Mouse (Mus musculus) macrophage (primary cell): ENCODE measurements around the gene Zfp296. TPM values are rescaled to one million over a fixed set of nuclear protein-coding genes. Genes with fewer than 3 reads are reported as not detected.

ENCODE experiments used
- H3K27ac ChIP-seq: fragments of 350-480 bp; formaldehyde crosslinking; 2 replicates; pipeline ENCODE4 v1.9.0; 2021
- H3K36me3 ChIP-seq: fragments of 350-480 bp; formaldehyde crosslinking; 2 replicates; pipeline ENCODE4 v1.9.0; 2021; ENCODE audit errors: inconsistent target
- H3K4me3 ChIP-seq: fragments of 350-480 bp; formaldehyde crosslinking; 2 replicates; pipeline ENCODE4 v1.9.0; 2021; ENCODE audit errors: inconsistent target
- H3K79me2 ChIP-seq: fragments of 350-480 bp; formaldehyde crosslinking; 2 replicates; pipeline ENCODE4 v1.9.0; 2021; ENCODE audit errors: inconsistent target
- WGBS: methylation state at CpG from one replicate; pipeline ENCODE4 v1.1.7; 2026; ENCODE audit warnings: inconsistent platforms; ENCODE audit not compliant: missing documents; 5-methylcytosine and 5-hydroxymethylcytosine counted together
- polyA plus RNA-seq: library from polyadenylated mRNA; stranded (reverse); fragments of 250-400 nt; gene quantifications from 3 replicates; pipeline ENCODE4 v1.2.4, GENCODE M21; 2018; ENCODE audit warnings: inconsistent platforms
- total RNA-seq, 78 experiments: library from RNA; depleted of rRNA; stranded (reverse); fragments of 250-400 nt; gene quantifications; 1 replicate in 9 of 78; 2 replicates in 24 of 78; 3 replicates in 43 of 78; 4 replicates in 2 of 78; pipeline ENCODE4 v1.2.4; 2018; ENCODE audit warnings: inconsistent platforms in 56 of 78

Gene Zfp296
- 1 to 10 TPM in 4 of 26 experiments, under 1 TPM in 9, not detected in 13; 0.53 to 1.5 (median 0.73) TPM for total RNA-seq (2018; cell fraction: chromatin; rRNA removed)
- total RNA-seq (2018; cell fraction: cytosol; rRNA removed): under 1 TPM in 23 of 26 experiments, not detected in 3; 0.10 to 0.72 (median 0.20) TPM
- total RNA-seq (2018; cell fraction: nucleus; rRNA removed): 1 to 10 TPM in 7 of 26 experiments, under 1 TPM in 11, not detected in 8; 0.29 to 2.0 (median 0.79) TPM
- polyA plus RNA-seq: 0.16 to 0.24 TPM in 2 of 3 replicates, not detected in the other

DNA sequence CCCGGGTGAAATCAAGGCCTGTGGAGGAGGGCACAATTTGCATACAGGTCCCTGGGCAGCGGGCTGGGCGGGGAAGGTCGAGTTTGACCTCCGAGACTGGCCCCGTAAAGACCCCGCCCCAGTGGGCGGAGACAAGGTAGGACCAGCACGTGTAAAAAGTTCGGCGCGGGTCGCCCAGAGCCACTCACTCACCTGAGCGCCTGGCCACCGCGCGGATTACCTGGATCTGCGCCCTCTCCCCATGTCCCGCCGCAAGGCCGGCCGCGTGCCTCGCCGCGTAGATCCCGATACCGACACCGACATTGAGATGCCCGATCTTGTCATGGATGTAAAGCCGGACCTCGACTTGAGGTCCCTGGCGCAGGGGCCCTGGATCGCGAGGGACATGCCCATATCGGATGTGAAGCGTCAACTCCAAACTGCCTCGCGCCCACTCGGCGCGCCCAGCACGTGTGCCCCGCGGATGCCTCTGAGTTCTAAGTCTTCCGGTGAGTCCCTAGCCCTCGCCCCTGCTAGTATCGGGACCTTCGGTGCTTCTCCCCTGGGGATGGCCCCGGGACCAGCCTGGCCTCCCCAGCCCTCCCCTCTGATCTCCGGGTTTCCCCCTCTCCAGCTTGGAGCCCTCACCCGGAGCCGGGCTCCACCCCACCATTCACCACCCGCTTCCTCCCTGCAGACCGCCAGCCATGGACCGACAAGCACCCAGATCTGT, at the start of gene Zfp296, which contains the start of gene Gemin7:
Zfp296 (plus strand) TSS at position 147 of the 712 bp plus-strand sequence.
Gemin7 (minus strand) TSS at position 455 of the 712 bp plus-strand sequence.
- Histone ChIP-seq H3K36me3 (peaks cover 8% of the 10 kb centered on the region; the same call in 1 of the 2 replicates), H3K4me3 (peak within 1 kb of the TSS; percentile 14; the same call in 1 of the 2 replicates), H3K79me2 (peaks cover 7% of the 10 kb centered on the region), H3K27ac (no peak within 1 kb of the TSS)
- 2% methylated on average over 48 of the region's 56 CpGs for WGBS

DNA sequence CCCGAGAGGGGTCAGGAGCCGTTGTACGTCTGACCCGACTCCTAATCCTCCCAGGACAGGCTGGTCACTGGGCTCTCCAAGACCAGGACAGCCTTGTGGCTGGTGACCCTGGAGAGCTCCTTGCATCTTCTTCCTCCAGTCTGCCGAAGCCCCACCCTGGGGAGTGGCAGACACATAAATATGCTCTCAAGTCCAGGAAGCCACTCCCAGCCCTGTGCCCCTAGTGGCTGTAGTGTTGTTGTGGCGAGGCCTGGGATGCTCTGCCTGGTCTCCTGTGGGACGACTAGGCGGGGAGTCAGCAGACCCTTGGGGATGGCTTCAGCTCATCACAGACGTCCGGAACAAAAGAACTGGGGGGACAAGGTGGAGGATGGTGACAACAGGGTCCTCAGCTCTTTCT, 46.0 kb upstream of the Zfp296 start:
- no peak overlapping the region for H3K4me3 ChIP-seq
- WGBS: 83% methylated on average over 9 of the region's 10 CpGs
- H3K27ac ChIP-seq: no peak overlapping the region
- H3K79me2 ChIP-seq: peaks cover 2% of the 10 kb centered on the region; the same call in 1 of the 2 replicates
- H3K36me3 ChIP-seq: peaks cover 43% of the 10 kb centered on the region

DNA sequence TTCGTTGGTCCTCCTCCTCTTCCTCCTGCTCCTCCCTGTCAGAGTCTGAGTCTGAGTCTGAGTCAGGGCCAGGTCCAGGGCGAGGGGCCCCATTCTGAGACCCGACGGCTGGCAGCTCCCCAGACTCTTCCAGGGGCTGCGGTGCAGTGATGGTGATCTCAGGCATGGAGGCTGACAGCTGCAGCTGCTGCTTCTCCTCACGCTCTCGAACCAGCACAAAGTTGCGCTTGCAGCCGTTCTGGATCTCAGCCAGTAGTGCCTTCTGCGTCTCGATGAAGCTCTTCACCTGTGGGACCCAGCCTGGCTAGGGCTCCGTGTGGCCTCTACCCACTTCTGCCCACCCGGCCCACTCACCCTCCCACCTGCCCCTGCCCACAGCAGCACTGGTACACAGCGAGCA, 44.8 kb upstream of the Zfp296 start:
- peaks cover 14% of the 10 kb centered on the region; the same call in 1 of the 2 replicates for H3K79me2 ChIP-seq
- H3K36me3 ChIP-seq: peaks cover 45% of the 10 kb centered on the region
- no peak overlapping the region for H3K27ac ChIP-seq
- H3K4me3 ChIP-seq: no peak overlapping the region
- WGBS: 96% methylated on average over 13 of the region's 14 CpGs

DNA sequence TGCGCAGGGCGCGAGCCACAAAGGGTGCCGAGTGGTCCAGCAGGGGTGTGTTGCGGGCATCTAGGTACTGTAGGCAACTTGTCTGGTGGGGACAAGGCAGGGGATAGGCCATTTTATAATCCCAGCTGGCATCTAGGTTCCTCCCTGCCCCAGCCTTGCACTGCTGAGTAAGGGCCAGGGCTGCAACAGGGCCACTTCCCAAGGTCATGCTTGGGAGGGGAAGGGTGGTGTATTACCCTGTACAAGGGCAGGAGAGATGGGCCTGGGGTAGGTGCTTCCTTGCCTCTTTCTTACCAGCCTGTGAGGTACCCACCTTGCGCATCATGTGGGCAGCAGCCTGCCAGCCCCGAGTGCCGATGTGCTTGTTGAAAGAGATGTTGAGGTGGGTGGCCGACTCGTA, 42.4 kb upstream of the Zfp296 start:
- Histone ChIP-seq H3K79me2 (peaks cover 38% of the 10 kb centered on the region), H3K4me3 (no peak overlapping the region), H3K36me3 (peaks cover 45% of the 10 kb centered on the region), H3K27ac (no peak overlapping the region)
- WGBS: 92% methylated on average over 10 of the region's 10 CpGs

DNA sequence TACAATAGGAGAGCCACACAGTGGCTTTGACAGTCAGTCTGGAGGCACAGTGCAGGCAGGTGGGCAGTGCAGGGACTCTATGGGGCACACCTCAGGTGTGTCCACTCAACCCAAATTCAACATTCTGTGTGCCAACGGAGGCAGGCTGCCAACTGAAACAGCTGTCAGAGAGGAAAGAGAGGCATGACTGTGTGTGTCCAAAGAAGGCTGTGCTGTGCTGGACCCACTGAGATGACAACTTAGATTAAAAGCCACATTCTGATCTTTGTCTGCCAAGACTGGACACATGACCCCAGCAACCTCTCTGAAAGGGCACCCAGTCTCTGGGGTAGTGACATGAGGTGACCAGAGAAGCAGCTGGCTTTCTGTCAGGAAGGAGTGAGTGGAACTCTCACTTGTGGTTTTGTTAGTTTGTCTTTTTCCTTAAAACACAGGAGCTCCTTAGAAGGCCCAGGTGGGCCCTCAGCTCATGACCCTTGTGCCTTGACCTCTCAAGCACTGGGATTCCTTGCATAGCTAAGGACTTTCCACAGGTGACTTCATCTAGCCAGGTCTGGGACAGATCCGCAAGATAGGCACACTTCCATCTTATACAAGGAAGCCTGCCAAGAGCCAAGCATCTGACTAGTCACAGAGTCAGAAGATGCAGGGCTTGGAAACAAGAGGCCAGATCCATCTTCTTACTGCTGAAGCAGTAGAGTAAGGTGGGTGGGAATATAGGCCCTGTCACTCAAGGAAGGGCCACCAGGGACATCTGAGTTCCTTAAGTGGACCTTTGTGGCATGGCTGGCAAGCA, 36.1 kb upstream of the Zfp296 start:
- peaks cover 3% of the 10 kb centered on the region; the same call in 1 of the 2 replicates for H3K36me3 ChIP-seq
- WGBS: 94% methylated on average over 2 of the region's 2 CpGs
- H3K27ac ChIP-seq: no peak overlapping the region
- no peak overlapping the region for H3K4me3 ChIP-seq
- H3K79me2 ChIP-seq: peaks cover 99% of the 10 kb centered on the region

DNA sequence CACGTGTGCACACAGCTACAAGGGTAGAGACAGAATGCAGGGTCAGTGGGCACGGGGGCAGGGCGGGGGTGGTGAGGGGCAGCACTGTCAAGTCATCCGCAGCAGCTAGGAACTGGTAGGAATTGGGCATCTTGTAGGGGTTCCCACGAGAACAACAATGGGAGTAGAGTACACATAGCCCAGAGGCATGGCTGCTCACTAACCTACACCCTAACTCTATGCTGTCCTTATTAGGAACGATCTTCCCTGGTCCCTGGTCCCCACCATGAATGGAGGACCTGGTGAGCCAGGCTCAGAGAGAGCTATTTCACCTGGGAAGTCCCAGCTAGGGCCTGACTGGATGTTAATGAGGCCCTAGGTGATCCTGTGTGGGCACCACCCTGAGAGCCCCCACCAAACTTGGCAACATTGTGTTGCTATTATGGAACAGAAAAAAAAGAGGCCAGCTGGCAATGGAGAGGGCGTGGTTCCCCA, 35.4 kb upstream of the Zfp296 start:
- Histone ChIP-seq H3K36me3 (no peaks in the 10 kb centered on the region), H3K27ac (no peak overlapping the region), H3K4me3 (no peak overlapping the region), H3K79me2 (peaks cover 99% of the 10 kb centered on the region)
- WGBS: 94% methylated on average over 6 of the region's 7 CpGs

DNA sequence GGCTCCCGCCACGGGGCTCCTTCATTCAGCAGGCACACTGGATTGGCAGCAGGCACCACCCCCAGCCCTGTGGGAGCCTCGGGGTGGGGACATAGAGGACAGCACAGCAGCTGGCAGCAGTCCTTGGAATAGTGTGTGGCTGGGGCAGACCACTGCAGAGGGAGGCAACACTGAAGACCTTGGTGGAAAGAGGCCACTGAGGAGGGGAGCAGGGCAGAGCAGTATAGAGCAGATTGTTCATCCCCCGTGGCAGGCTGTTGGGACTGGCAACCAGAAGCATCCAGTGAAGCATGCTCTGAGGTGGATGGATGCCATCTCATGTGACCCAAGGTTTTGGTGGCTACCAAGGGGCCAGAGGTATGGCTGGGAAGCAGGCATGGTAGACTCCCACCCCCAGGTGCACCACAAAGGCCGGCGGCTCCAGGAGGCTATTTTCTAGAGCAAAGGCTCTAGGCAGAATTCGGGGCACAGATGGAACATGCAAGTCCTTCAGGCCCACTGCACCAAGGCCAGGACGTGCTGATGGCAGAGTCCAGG, 34.9 kb upstream of the Zfp296 start:
- Histone ChIP-seq H3K27ac (no peak overlapping the region), H3K36me3 (no peaks in the 10 kb centered on the region), H3K4me3 (no peak overlapping the region), H3K79me2 (peaks cover 99% of the 10 kb centered on the region)
- WGBS: 90% methylated on average over 5 of the region's 8 CpGs

DNA sequence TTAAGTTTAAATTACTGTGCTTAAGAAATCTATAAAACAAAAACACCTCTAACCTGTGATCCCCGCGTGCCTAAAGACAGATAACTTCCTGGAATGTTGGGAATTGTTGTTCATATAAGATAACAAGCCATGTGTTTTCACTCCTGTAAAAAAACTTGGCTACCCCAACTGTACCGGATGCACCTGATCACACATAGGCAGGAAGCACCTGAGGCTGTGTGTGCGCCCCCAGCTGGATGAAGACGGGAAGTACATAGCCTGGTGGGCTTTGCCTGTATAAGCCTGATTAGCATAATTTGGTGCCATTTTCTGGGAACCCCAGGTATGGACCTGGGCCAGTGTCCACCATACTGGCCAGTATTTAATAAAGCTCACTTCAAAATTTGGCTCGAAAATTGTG, 33.5 kb upstream of the Zfp296 start:
- no peaks in the 10 kb centered on the region for H3K36me3 ChIP-seq
- H3K27ac ChIP-seq: no peak overlapping the region
- no peak overlapping the region for H3K4me3 ChIP-seq
- peaks cover 99% of the 10 kb centered on the region for H3K79me2 ChIP-seq
- WGBS: 35% methylated on average over 6 of the region's 6 CpGs

DNA sequence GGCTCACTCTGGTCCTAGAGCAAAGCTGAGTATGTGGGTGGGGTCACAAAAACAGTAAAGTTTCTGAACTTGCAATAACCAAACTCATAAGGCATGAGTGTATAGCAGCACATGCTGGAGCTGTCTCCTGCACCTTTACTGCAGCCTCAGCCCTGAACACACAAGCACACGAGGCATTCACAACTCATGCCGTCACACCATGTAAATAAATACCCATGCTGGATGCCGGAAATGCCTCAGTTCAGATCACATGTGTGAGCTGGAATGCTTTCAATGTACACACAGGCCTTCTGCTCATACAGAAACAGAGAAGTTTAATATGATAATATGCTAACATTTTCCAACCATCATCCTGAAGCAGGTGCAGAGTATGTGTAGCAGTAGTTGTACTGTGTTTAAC, 31.1 kb upstream of the Zfp296 start:
- no peaks in the 10 kb centered on the region for H3K36me3 ChIP-seq
- H3K4me3 ChIP-seq: no peak overlapping the region
- no peak overlapping the region for H3K27ac ChIP-seq
- H3K79me2 ChIP-seq: peaks cover 99% of the 10 kb centered on the region
- 93% methylated on average over 3 of the region's 3 CpGs for WGBS

DNA sequence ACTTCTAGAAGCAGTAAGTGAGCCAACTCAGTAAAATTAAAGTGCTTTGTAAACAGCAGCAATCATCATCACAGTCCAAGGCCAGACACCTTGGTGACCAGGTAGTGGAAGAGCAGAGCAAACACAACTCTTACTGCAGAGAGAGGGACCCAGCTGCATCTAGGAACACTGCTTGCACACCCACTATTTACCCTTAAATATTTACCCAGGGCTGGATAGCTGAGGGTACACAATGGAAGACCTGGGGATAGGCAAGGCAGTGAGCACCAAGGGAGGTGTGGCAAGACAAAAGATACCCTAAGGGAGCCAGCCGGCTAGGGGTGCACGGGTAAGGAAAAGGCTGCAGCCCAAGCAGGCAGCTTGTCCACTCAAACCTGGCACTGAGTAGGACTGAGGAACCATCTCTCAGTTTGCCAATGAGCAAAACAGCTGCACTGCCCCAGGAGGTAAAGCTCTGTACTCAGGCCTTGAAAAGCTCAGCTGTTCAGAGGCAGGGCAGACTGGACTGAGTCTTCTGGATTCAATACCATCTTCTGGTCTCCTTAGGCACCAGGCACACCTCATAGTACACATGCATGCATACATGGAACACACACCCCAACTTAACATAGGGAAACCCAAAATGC, 29.6 kb upstream of the Zfp296 start:
- 96% methylated on average over 2 of the region's 2 CpGs for WGBS
- Histone ChIP-seq H3K27ac (no peak overlapping the region), H3K36me3 (no peaks in the 10 kb centered on the region), H3K79me2 (peaks cover 99% of the 10 kb centered on the region), H3K4me3 (no peak overlapping the region)

DNA sequence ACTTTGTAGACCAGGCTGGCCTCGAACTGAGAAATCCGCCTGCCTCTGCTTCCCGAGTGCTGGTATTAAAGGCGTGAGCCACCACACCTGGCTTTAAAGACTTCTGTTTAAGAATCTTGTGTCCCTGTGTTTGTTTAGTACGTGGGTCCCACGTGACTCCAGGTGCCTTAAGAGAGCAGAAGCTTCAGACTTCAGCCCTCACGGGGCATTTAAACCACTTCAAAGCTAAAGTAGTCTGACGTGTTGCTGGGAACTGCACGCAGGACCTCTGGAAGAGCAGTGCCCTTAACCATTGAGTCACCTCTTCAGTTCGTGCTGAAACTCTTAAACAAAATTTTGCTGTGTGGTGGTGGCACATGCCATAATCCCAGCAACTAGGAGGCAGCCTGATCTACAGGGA, 27.7 kb upstream of the Zfp296 start:
- H3K4me3 ChIP-seq: no peak overlapping the region
- 92% methylated on average over 10 of the region's 10 CpGs for WGBS
- H3K36me3 ChIP-seq: 0 out of 2 replicates have a peak, but pooled peaks cover 6% of the 10 kb centered on the region
- no peak overlapping the region for H3K27ac ChIP-seq
- peaks cover 99% of the 10 kb centered on the region for H3K79me2 ChIP-seq

DNA sequence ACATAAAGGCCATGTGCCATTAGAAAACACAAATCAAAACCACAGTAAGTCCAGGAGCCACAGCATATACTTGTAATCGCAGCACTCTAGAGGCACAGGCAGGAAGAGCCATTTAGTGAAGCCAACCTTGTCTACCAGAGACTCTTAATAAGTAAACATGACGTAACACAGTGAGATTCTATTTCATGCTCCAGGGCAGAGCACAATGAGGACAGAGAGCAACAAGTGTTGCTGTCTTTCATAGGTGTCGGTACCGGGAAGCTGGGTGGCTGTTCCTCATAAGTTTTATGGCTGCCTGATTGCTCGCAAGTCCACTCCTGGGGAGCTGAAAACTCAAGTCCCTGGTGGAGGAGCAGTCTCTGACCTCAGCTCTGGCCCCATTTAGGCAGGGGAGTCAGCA, 25.5 kb upstream of the Zfp296 start:
- WGBS: 91% methylated on average over 5 of the region's 5 CpGs
- Histone ChIP-seq H3K27ac (no peak overlapping the region), H3K4me3 (no peak overlapping the region), H3K79me2 (peaks cover 100% of the 10 kb centered on the region), H3K36me3 (0 out of 2 replicates have a peak, but pooled peaks cover 6% of the 10 kb centered on the region)

DNA sequence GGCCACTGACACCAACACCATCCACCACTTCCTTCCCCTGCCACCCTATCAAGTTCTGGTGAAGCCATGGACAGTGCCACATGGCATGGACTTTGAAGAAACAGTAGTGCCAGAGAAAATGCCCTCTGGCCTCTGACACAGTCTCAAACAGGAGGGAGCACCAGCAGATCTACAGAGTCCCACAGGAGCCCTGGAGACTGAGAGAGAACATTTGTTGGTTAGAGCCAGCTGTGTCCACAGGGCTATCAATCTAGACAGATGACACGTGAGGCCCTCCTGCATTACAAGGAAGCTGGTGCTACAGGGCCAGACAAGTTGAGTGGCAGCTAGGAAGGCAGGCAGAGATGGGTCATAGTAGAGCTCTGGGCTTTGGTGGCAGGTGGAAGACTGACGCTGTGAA, 24.6 kb upstream of the Zfp296 start:
- WGBS: 55% methylated on average over 2 of the region's 2 CpGs
- Histone ChIP-seq H3K27ac (no peak overlapping the region), H3K36me3 (0 out of 2 replicates have a peak, but pooled peaks cover 6% of the 10 kb centered on the region), H3K79me2 (peaks cover 100% of the 10 kb centered on the region), H3K4me3 (no peak overlapping the region)

DNA sequence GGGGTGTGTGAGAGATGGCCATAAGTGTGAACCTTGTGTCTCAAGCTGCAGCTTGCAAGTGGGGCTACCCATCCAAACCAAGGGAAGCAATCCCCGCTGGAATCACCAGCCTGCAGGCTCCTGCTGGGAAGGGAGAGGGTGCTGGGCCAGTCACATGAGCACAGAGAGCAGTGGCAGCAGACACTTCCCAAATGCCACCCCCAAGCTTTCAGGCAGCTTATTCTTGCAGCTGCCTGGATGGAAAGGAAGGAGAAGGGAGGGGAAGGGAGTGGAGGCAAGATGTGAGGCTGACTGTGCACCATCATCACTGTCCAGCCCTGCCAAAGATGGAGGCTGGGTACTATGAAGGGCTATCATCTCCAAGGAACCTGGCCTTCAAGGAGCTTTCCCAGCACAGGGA, 22.9 kb upstream of the Zfp296 start:
- Histone ChIP-seq H3K79me2 (peaks cover 100% of the 10 kb centered on the region), H3K27ac (no peak overlapping the region), H3K4me3 (no peak overlapping the region), H3K36me3 (0 out of 2 replicates have a peak, but pooled peaks cover 6% of the 10 kb centered on the region)
- WGBS: 100% methylated on average over 1 of the region's 1 CpGs
